Mouse (Mus musculus) neural tube, embryonic 11.5 days (tissue): ENCODE results near the gene Glis2. TPM values are rescaled to one million over a fixed set of nuclear protein-coding genes. Genes with fewer than 3 reads are reported as not detected.

Experiments
- ATAC-seq: fragments of 200-750 bp; cut with Nextera tagmentation; 2 replicates; pipeline ENCODE4 v1.8.0; 2017; ENCODE audit warnings: moderate number of reproducible peaks, mild to moderate bottlenecking, moderate TSS enrichment, moderate library complexity; ENCODE audit not compliant: insufficient read depth, low FRiP score, low TSS enrichment
- DNase-seq: peaks from one replicate; pipeline ENCODE4 v3.0.0-alpha.2; 2015; ENCODE audit warnings: low spot score
- H3K27ac ChIP-seq: fragments of 300-500 bp; sonication (generic); 2 replicates; pipeline ENCODE4 v1.5.1; 2014; ENCODE audit warnings: low read depth, mild to moderate bottlenecking, low read length
- H3K27me3 ChIP-seq: fragments of 300-500 bp; sonication (generic); 2 replicates; pipeline ENCODE4 v1.6.1; 2014; ENCODE audit warnings: mild to moderate bottlenecking, low read length, mixed read lengths; ENCODE audit not compliant: control insufficient read depth, insufficient read depth
- H3K36me3 ChIP-seq: fragments of 300-500 bp; sonication (generic); 2 replicates; pipeline ENCODE4 v1.6.1; 2014; ENCODE audit warnings: mild to moderate bottlenecking, low read length, moderate library complexity, mixed read lengths; ENCODE audit not compliant: control insufficient read depth, insufficient read depth
- H3K4me1 ChIP-seq: fragments of 300-500 bp; sonication (generic); 2 replicates; pipeline ENCODE4 v1.6.1; 2014; ENCODE audit warnings: low read length, mixed read lengths; ENCODE audit not compliant: control insufficient read depth, insufficient read depth
- H3K4me2 ChIP-seq: fragments of 300-500 bp; sonication (generic); 2 replicates; pipeline ENCODE4 v1.6.1; 2014; ENCODE audit warnings: low read depth, mild to moderate bottlenecking, moderate library complexity
- H3K4me3 ChIP-seq: fragments of 300-500 bp; sonication (generic); 2 replicates; pipeline ENCODE4 v1.5.1; 2014; ENCODE audit warnings: low read depth, low read length
- H3K9ac ChIP-seq: fragments of 300-500 bp; sonication (generic); 2 replicates; pipeline ENCODE4 v1.6.1; 2014; ENCODE audit warnings: mild to moderate bottlenecking, low read length
- H3K9me3 ChIP-seq: fragments of 300-500 bp; sonication (generic); 2 replicates; pipeline ENCODE4 v1.6.1; 2016; ENCODE audit warnings: low read length; ENCODE audit not compliant: control insufficient read depth
- WGBS: fragments of 180-500 bp; shearing (Covaris S2); extraction: QIAGEN DNeasy Blood & Tissue Kit; methylation state at CpG from one replicate; pipeline ENCODE4 v1.1.7; 2014; 5-methylcytosine and 5-hydroxymethylcytosine counted together
- polyA plus RNA-seq: library from polyadenylated mRNA; unstranded; fragments of >200 nt; fragmentation: Nextera tagmentation; extraction: Ambion mirVana; gene quantifications from 2 replicates; pipeline ENCODE4 v1.2.1, GENCODE M21; 2014

The Glis2 gene
- polyA plus RNA-seq, 1 experiment from 2014 or later = 37.0 TPM

GRCm38 (mm10) chr16:4598041-4598440, 3.5 kb downstream of the Glis2 start:
- Histone ChIP-seq H3K9ac (no peak overlapping the region), H3K36me3 (no peaks in the 10 kb centered on the region), H3K4me1 (peaks cover 69% of the 10 kb centered on the region), H3K4me3 (peak overlapping the region; percentile 4; the same call in 1 of the 2 replicates), H3K27ac (peak overlapping the region; percentile 56), H3K4me2 (peak overlapping the region; percentile 99), H3K27me3 (no peaks in the 10 kb centered on the region), H3K9me3 (no peaks in the 10 kb centered on the region)
- no peak for ATAC-seq
- no peak for DNase-seq
- WGBS = 56% methylated on average over 5 of the region's 5 CpGs

DNA sequence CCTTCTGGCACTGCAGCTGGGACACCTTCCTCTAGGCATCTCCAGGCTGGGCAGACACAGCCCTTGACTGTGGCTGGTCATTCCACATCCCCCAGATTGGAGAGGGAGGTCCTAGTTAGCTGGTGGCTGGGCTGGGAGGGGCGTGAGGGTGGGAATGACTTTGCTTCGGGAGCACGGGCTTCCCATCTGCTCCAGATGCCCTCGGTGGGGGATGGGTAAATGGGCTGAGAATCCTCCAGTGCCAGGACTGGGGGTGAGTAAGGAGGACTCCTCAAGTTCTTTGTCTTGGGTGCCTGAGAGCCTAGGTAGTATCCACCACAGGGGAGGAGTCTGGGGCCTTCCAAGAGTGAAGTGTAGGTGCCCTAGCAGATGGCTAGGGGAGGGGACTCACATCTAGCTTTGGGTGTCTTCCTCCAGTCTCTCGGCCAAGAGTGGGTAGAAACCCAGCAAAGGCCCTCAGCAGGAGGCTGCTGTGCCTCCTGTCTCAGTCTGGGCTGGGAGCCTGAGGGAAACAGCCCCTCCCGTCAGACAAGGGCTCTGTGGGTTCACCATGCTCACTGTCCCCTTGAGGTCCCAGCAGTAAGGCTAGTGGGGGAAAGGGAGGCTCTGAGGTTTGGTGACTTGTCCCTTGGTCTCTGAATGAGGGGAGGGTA, 4.5 kb downstream of the Glis2 start:
- peak overlapping the region; percentile 99 for H3K4me2 ChIP-seq
- H3K27me3 ChIP-seq = no peaks in the 10 kb centered on the region
- no peaks in the 10 kb centered on the region for H3K36me3 ChIP-seq
- peak; percentile 63 for DNase-seq
- H3K4me1 ChIP-seq = peaks cover 78% of the 10 kb centered on the region
- H3K9me3 ChIP-seq = no peaks in the 10 kb centered on the region
- no peak for ATAC-seq
- 0 out of 2 replicates have a peak overlapping the region, but pooled peaks have one; percentile 10 for H3K4me3 ChIP-seq
- 18% methylated on average over 6 of the region's 6 CpGs for WGBS
- H3K9ac ChIP-seq = peak overlapping the region; percentile 26; the same call in 1 of the 2 replicates
- peak overlapping the region; percentile 34; the same call in 1 of the 2 replicates for H3K27ac ChIP-seq

DNA sequence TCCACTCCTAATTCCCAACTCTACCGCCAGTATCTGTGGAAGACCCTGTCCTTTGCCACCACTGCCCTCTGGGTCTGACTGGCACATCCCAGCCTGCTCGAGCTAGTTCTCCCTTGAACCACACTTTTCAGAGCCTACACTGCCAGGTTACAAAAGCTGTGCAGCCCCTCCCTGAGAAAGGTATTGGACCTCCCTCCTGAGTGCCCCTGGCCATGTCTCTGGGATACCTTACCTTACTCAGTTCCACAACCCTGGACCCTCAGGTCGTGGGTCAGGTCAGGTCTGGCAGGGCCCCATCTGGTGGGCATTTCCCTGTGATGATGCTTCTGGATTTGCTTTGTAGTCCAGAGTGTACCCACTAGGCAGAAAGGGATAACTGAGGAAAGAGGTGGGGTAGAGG, 5.1 kb downstream of the Glis2 start:
- Histone ChIP-seq H3K4me1 (peaks cover 84% of the 10 kb centered on the region), H3K4me2 (no peak overlapping the region), H3K27me3 (no peaks in the 10 kb centered on the region), H3K36me3 (no peaks in the 10 kb centered on the region), H3K9me3 (no peaks in the 10 kb centered on the region), H3K27ac (no peak overlapping the region), H3K9ac (no peak overlapping the region), H3K4me3 (no peak overlapping the region)
- 74% methylated on average over 3 of the region's 3 CpGs for WGBS
- ATAC-seq = no peak
- DNase-seq = no peak

GRCm38 (mm10) chr16:4600701-4601310, 6.3 kb downstream of the Glis2 start:
- Histone ChIP-seq H3K36me3 (no peaks in the 10 kb centered on the region), H3K4me2 (no peak overlapping the region), H3K4me3 (no peak overlapping the region), H3K4me1 (peaks cover 93% of the 10 kb centered on the region), H3K9me3 (no peaks in the 10 kb centered on the region), H3K9ac (no peak overlapping the region), H3K27ac (peak overlapping the region; percentile 46; the same call in 1 of the 2 replicates), H3K27me3 (no peaks in the 10 kb centered on the region)
- WGBS = 77% methylated on average over 9 of the region's 9 CpGs
- ATAC-seq = no peak
- DNase-seq = no peak

DNA sequence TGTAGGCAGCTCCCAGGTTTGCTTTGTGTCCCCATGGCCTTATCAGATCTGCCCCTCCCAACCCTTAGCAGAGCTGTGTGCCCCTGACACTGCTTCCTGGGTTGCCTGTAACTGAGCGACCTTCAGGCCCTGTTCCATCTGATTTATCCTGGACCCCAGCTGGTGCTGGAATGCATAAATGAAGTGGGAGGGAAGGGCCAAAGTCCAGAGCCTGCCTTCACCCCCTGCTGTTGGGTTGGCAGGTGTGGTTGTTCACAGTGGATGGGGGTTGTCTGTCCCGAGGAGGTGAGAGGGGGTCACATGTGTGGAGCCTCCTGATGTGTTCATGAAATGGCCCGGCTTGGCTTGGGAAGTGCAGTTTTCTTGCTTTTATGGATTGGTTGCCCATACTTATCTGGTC, 7.7 kb downstream of the Glis2 start:
- H3K9me3 ChIP-seq = no peaks in the 10 kb centered on the region
- peak overlapping the region; percentile 10 for H3K9ac ChIP-seq
- ATAC-seq (no peak), DNase-seq (no peak)
- no peak overlapping the region for H3K4me2 ChIP-seq
- H3K27me3 ChIP-seq = no peaks in the 10 kb centered on the region
- no peaks in the 10 kb centered on the region for H3K36me3 ChIP-seq
- 14% methylated on average over 3 of the region's 3 CpGs for WGBS
- H3K27ac ChIP-seq = peak overlapping the region; percentile 70; the same call in 1 of the 2 replicates
- peaks cover 93% of the 10 kb centered on the region for H3K4me1 ChIP-seq
- H3K4me3 ChIP-seq = no peak overlapping the region

DNA sequence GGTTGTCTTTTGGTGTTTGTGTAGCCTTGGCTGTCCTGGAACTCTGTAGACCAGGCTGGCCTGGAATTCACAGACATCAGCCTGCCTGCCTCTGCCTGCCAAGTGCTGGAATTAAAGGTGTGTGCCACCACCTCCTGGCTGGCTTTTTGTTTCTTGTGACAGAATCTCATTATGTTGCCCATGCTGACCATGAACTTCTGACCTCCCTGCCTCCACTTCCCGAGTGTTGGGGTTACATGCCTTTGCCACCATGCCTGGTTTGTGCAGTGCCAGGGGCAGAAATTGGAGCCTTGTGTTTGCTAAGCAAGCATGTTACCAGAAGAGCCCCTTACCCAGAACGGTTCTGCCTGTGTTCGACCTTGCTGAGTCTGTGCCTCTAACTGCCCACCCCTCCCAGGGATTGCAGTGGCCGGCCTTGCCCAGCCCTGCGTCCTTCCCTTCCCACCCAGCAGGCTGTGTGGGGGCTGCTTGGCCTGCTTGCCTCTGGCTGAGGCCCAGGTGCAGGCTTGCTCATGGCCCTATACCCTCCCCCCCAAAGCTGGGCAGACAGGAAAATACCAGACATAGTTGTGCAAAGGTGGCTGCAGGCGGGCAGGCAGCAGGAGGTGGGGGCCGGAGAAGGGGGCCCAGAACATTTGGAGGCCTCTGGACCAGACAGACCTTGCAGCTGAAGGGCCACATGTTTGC, 8.4 kb downstream of the Glis2 start:
- Histone ChIP-seq H3K4me3 (no peak overlapping the region), H3K27ac (peak overlapping the region; percentile 70), H3K4me2 (peak overlapping the region; percentile 16; the same call in 1 of the 2 replicates), H3K27me3 (no peaks in the 10 kb centered on the region), H3K36me3 (no peaks in the 10 kb centered on the region), H3K9ac (peak overlapping the region; percentile 39; the same call in 1 of the 2 replicates), H3K9me3 (no peaks in the 10 kb centered on the region), H3K4me1 (peaks cover 92% of the 10 kb centered on the region)
- ATAC-seq (no peak), DNase-seq (no peak)
- WGBS = 31% methylated on average over 7 of the region's 7 CpGs

GRCm38 (mm10) chr16:4603453-4603837, 8.9 kb downstream of the Glis2 start:
- Histone ChIP-seq H3K4me3 (no peak overlapping the region), H3K4me2 (no peak overlapping the region), H3K9me3 (no peaks in the 10 kb centered on the region), H3K36me3 (no peaks in the 10 kb centered on the region), H3K4me1 (peaks cover 87% of the 10 kb centered on the region), H3K27ac (peak overlapping the region; percentile 70), H3K27me3 (no peaks in the 10 kb centered on the region), H3K9ac (peak overlapping the region; percentile 39; the same call in 1 of the 2 replicates)
- no peak for ATAC-seq
- 44% methylated on average over 1 of the region's 1 CpGs for WGBS
- DNase-seq = no peak

GRCm38 (mm10) chr16:4604293-4604837, 9.9 kb downstream of the Glis2 start:
- peaks cover 3% of the 10 kb centered on the region; the same call in 1 of the 2 replicates for H3K36me3 ChIP-seq
- 71% methylated on average over 11 of the region's 11 CpGs for WGBS
- H3K4me1 ChIP-seq = peaks cover 78% of the 10 kb centered on the region

More at GRCm38 (mm10) chr16:4604293-4604837, 9.9 kb downstream of the Glis2 start:
- H3K9me3 ChIP-seq = no peaks in the 10 kb centered on the region
- H3K27me3 ChIP-seq = no peaks in the 10 kb centered on the region
- H3K4me2 ChIP-seq = no peak overlapping the region
- H3K27ac ChIP-seq = no peak overlapping the region
- ATAC-seq = no peak
- no peak overlapping the region for H3K4me3 ChIP-seq
- no peak overlapping the region for H3K9ac ChIP-seq
- no peak for DNase-seq
